Mouse (Mus musculus) lung, adult 2 months (tissue): ENCODE results near the gene Spsb4. TPM values are rescaled to one million over a fixed set of nuclear protein-coding genes. Genes with fewer than 3 reads are reported as not detected.

ENCODE experiments used
- DNase-seq: peaks from one replicate; pipeline ENCODE4 v3.0.0; 2022
- H3K4me1 ChIP-seq: fragments of 200-500 bp; 2 replicates; pipeline ENCODE4 v1.6.1; 2011; ENCODE audit warnings: low read length; ENCODE audit not compliant: control insufficient read depth, insufficient read depth
- H3K4me3 ChIP-seq: fragments of 200-500 bp; replicated peaks from 2 replicates; pipeline ENCODE3; 2011; ENCODE audit warnings: low read depth, mild to moderate bottlenecking, control low read depth, low read length; ENCODE audit errors: extremely low read depth
- CTCF ChIP-seq: fragments of 200-500 bp; IDR thresholded peaks from 2 replicates; pipeline ENCODE4 v1.5.1; 2011; ENCODE audit warnings: mild to moderate bottlenecking, low read length, control low read depth; ENCODE audit not compliant: insufficient read depth
- POLR2A ChIP-seq: fragments of 200-500 bp; IDR thresholded peaks from 2 replicates; pipeline ENCODE4 v1.6.1; 2011; ENCODE audit warnings: low read depth, mild to moderate bottlenecking, control low read depth, low read length, borderline replicate concordance; ENCODE audit errors: extremely low read depth
- WGBS: fragments of 180-500 bp; shearing (Covaris S2); methylation state at CpG from one replicate; pipeline ENCODE4 v1.1.7; 2018; 5-methylcytosine and 5-hydroxymethylcytosine counted together
- polyA plus RNA-seq: library from polyadenylated mRNA; depleted of rRNA; stranded (reverse); fragments of >200 nt; gene quantifications from 2 replicates; pipeline ENCODE4 v1.2.3, GENCODE M21; 2012

Spsb4 gene
- polyA plus RNA-seq, 1 experiment = 0.62 TPM

GRCm38 (mm10) chr9:97002654-97003053 is 16.0 kb downstream of the Spsb4 start:
- no peak for TF ChIP-seq CTCF
- TF ChIP-seq POLR2A = no peak
- Histone ChIP-seq H3K4me3 (no peak overlapping the region), H3K4me1 (no peaks in the 10 kb centered on the region)
- no peak for DNase-seq
- 69% methylated on average over 8 of the region's 8 CpGs for WGBS

GRCm38 (mm10) chr9:97002025-97002424 is 16.6 kb downstream of the Spsb4 start:
- H3K4me3 ChIP-seq = no peak overlapping the region
- no peak for DNase-seq
- no peak for TF ChIP-seq POLR2A
- no peak for TF ChIP-seq CTCF
- WGBS = 46% methylated on average over 7 of the region's 7 CpGs
- no peaks in the 10 kb centered on the region for H3K4me1 ChIP-seq

- 85% methylated on average over 10 of the region's 10 CpGs for WGBS
- TF ChIP-seq CTCF (no peak), POLR2A (no peak)
- DNase-seq = no peak
Measured at GRCm38 (mm10) chr9:97001458-97001857, 17.2 kb downstream of the Spsb4 start.

GRCm38 (mm10) chr9:96995717-96996116 is 22.9 kb downstream of the Spsb4 start:
- no peak for TF ChIP-seq POLR2A
- no peak for TF ChIP-seq CTCF
- H3K4me3 ChIP-seq = no peak overlapping the region
- no peaks in the 10 kb centered on the region for H3K4me1 ChIP-seq
- 96% methylated on average over 25 of the region's 25 CpGs for WGBS
- no peak for DNase-seq

More at GRCm38 (mm10) chr9:97001458-97001857, 17.2 kb downstream of the Spsb4 start:
- Histone ChIP-seq H3K4me1 (no peaks in the 10 kb centered on the region), H3K4me3 (no peak overlapping the region)

- no peaks in the 10 kb centered on the region for H3K4me1 ChIP-seq
- TF ChIP-seq POLR2A = no peak
- TF ChIP-seq CTCF = no peak
- DNase-seq = no peak
- H3K4me3 ChIP-seq = no peak overlapping the region
- 82% methylated on average over 9 of the region's 9 CpGs for WGBS
Measured at GRCm38 (mm10) chr9:96994733-96995132, 23.9 kb downstream of the Spsb4 start.

GRCm38 (mm10) chr9:96991118-96991517 is 27.5 kb downstream of the Spsb4 start:
- Histone ChIP-seq H3K4me1 (no peaks in the 10 kb centered on the region), H3K4me3 (no peak overlapping the region)
- no peak for TF ChIP-seq CTCF
- no peak for TF ChIP-seq POLR2A
- WGBS = 64% methylated on average over 14 of the region's 14 CpGs
- DNase-seq = no peak

- TF ChIP-seq POLR2A (no peak), CTCF (no peak)
- DNase-seq = no peak
- H3K4me1 ChIP-seq = no peaks in the 10 kb centered on the region
- H3K4me3 ChIP-seq = no peak overlapping the region
- 51% methylated on average over 10 of the region's 10 CpGs for WGBS
Measured at GRCm38 (mm10) chr9:96989389-96989990, 29.2 kb downstream of the Spsb4 start.

GRCm38 (mm10) chr9:96986797-96987473 is 31.7 kb downstream of the Spsb4 start:
- Histone ChIP-seq H3K4me1 (no peaks in the 10 kb centered on the region), H3K4me3 (no peak overlapping the region)
- TF ChIP-seq CTCF (no peak), POLR2A (no peak)
- no peak for DNase-seq
- 45% methylated on average over 11 of the region's 11 CpGs for WGBS

- DNase-seq = no peak
- no peak for TF ChIP-seq POLR2A
- TF ChIP-seq CTCF = no peak
- Histone ChIP-seq H3K4me1 (no peaks in the 10 kb centered on the region), H3K4me3 (no peak overlapping the region)
- WGBS = 87% methylated on average over 8 of the region's 8 CpGs
Measured at GRCm38 (mm10) chr9:96984034-96984433, 34.6 kb downstream of the Spsb4 start.

- TF ChIP-seq CTCF (no peak), POLR2A (no peak)
- 59% methylated on average over 3 of the region's 3 CpGs for WGBS
- no peak for DNase-seq
- H3K4me3 ChIP-seq = no peak overlapping the region
- H3K4me1 ChIP-seq = no peaks in the 10 kb centered on the region
Measured at GRCm38 (mm10) chr9:96982940-96983339, 35.7 kb downstream of the Spsb4 start.
